Mouse (Mus musculus) neural tube, embryonic 14.5 days (tissue): ENCODE results near the gene Elovl6. TPM values are rescaled to one million over a fixed set of nuclear protein-coding genes. Genes with fewer than 3 reads are reported as not detected.

Experiments
- ATAC-seq: fragments of 200-750 bp; cut with Nextera tagmentation; 2 replicates; pipeline ENCODE4 v1.8.0; 2017; ENCODE audit warnings: low read depth, mild to moderate bottlenecking, moderate TSS enrichment, moderate library complexity
- H3K27ac ChIP-seq: fragments of 300-500 bp; sonication (generic); 2 replicates; pipeline ENCODE4 v1.5.1; 2014; ENCODE audit warnings: low read depth, mild to moderate bottlenecking, control low read depth, low read length, moderate library complexity, mixed read lengths
- H3K27me3 ChIP-seq: fragments of 300-500 bp; sonication (generic); 2 replicates; pipeline ENCODE4 v1.6.1; 2014; ENCODE audit warnings: low read length; ENCODE audit not compliant: control insufficient read depth, insufficient read depth
- H3K36me3 ChIP-seq: fragments of 300-500 bp; sonication (generic); 2 replicates; pipeline ENCODE4 v1.6.1; 2014; ENCODE audit warnings: low read length, mixed read lengths; ENCODE audit not compliant: control insufficient read depth, insufficient read depth
- H3K4me1 ChIP-seq: fragments of 300-500 bp; sonication (generic); 2 replicates; pipeline ENCODE4 v1.6.1; 2014; ENCODE audit warnings: low read length; ENCODE audit not compliant: control insufficient read depth, insufficient read depth
- H3K4me2 ChIP-seq: fragments of 300-500 bp; sonication (generic); 2 replicates; pipeline ENCODE4 v1.6.1; 2014; ENCODE audit warnings: mild to moderate bottlenecking, low read depth, low read length, control low read depth
- H3K4me3 ChIP-seq: fragments of 300-500 bp; sonication (generic); 2 replicates; pipeline ENCODE4 v1.5.1; 2014; ENCODE audit warnings: low read depth, low read length, control low read depth, mixed read lengths
- H3K9ac ChIP-seq: fragments of 300-500 bp; sonication (generic); replicated peaks from 2 replicates; pipeline ENCODE4 v1.6.1; 2014; ENCODE audit warnings: low read depth, mild to moderate bottlenecking, control low read depth, low read length, mixed read lengths
- H3K9me3 ChIP-seq: fragments of 300-500 bp; sonication (generic); 2 replicates; pipeline ENCODE4 v1.6.1; 2016; ENCODE audit warnings: low read length; ENCODE audit not compliant: control insufficient read depth
- WGBS: fragments of 180-500 bp; shearing (Covaris S2); extraction: QIAGEN DNeasy Blood & Tissue Kit; methylation state at CpG from one replicate; pipeline ENCODE4 v1.1.7; 2014; 5-methylcytosine and 5-hydroxymethylcytosine counted together
- polyA plus RNA-seq: library from polyadenylated mRNA; unstranded; fragments of >200 nt; fragmentation: Nextera tagmentation; extraction: Ambion mirVana; gene quantifications from 2 replicates; pipeline ENCODE4 v1.2.1, GENCODE M21; 2014

Elovl6 gene
- polyA plus RNA-seq, 1 experiment from 2014 or later = 35.0 TPM

GRCm38 (mm10) chr3:129557566-129557965 is 25.4 kb downstream of the Elovl6 start:
- no peak overlapping the region for H3K27ac ChIP-seq
- H3K9ac ChIP-seq = no peak overlapping the region
- no peak overlapping the region for H3K4me2 ChIP-seq
- H3K4me1 ChIP-seq = no peaks in the 10 kb centered on the region
- 90% methylated on average over 7 of the region's 7 CpGs for WGBS
- ATAC-seq = no peak
- no peaks in the 10 kb centered on the region for H3K36me3 ChIP-seq
- H3K27me3 ChIP-seq = no peaks in the 10 kb centered on the region
- H3K9me3 ChIP-seq = no peaks in the 10 kb centered on the region
- H3K4me3 ChIP-seq = no peak overlapping the region

- H3K4me1 ChIP-seq = no peaks in the 10 kb centered on the region
- no peak for ATAC-seq
- no peaks in the 10 kb centered on the region for H3K27me3 ChIP-seq
- H3K9ac ChIP-seq = no peak overlapping the region
- H3K4me3 ChIP-seq = no peak overlapping the region
- WGBS = 89% methylated on average over 22 of the region's 22 CpGs
- no peak overlapping the region for H3K4me2 ChIP-seq
- H3K27ac ChIP-seq = no peak overlapping the region
- no peaks in the 10 kb centered on the region for H3K36me3 ChIP-seq
- no peaks in the 10 kb centered on the region for H3K9me3 ChIP-seq
These were observed 26.1 kb downstream of the Elovl6 start for GRCm38 (mm10) chr3:129558016-129558955.

- no peak overlapping the region for H3K27ac ChIP-seq
- no peak overlapping the region for H3K4me3 ChIP-seq
- no peaks in the 10 kb centered on the region for H3K9me3 ChIP-seq
- no peak overlapping the region for H3K4me2 ChIP-seq
- H3K9ac ChIP-seq = no peak overlapping the region
- 96% methylated on average over 9 of the region's 9 CpGs for WGBS
- no peaks in the 10 kb centered on the region for H3K27me3 ChIP-seq
- no peaks in the 10 kb centered on the region for H3K36me3 ChIP-seq
- no peak for ATAC-seq
- H3K4me1 ChIP-seq = no peaks in the 10 kb centered on the region
These were observed 27.9 kb downstream of the Elovl6 start for GRCm38 (mm10) chr3:129560068-129560467.

- H3K9me3 ChIP-seq = no peaks in the 10 kb centered on the region
- WGBS = 96% methylated on average over 10 of the region's 10 CpGs
- H3K9ac ChIP-seq = no peak overlapping the region
- H3K27ac ChIP-seq = no peak overlapping the region
- H3K27me3 ChIP-seq = no peaks in the 10 kb centered on the region
- no peaks in the 10 kb centered on the region for H3K36me3 ChIP-seq
- no peaks in the 10 kb centered on the region for H3K4me1 ChIP-seq
- ATAC-seq = no peak
- no peak overlapping the region for H3K4me3 ChIP-seq
- H3K4me2 ChIP-seq = no peak overlapping the region
These were observed 28.9 kb downstream of the Elovl6 start for GRCm38 (mm10) chr3:129561011-129561410.

- no peaks in the 10 kb centered on the region for H3K9me3 ChIP-seq
- H3K4me3 ChIP-seq = no peak overlapping the region
- WGBS = 89% methylated on average over 2 of the region's 2 CpGs
- H3K36me3 ChIP-seq = no peaks in the 10 kb centered on the region
- H3K4me2 ChIP-seq = no peak overlapping the region
- no peak overlapping the region for H3K9ac ChIP-seq
- H3K27me3 ChIP-seq = no peaks in the 10 kb centered on the region
- ATAC-seq = no peak
- H3K4me1 ChIP-seq = no peaks in the 10 kb centered on the region
- no peak overlapping the region for H3K27ac ChIP-seq
These were observed 29.7 kb downstream of the Elovl6 start for GRCm38 (mm10) chr3:129561853-129562252.

- Histone ChIP-seq H3K4me3 (no peak overlapping the region), H3K36me3 (no peaks in the 10 kb centered on the region), H3K27me3 (no peaks in the 10 kb centered on the region), H3K4me2 (no peak overlapping the region), H3K9ac (no peak overlapping the region), H3K9me3 (no peaks in the 10 kb centered on the region), H3K27ac (no peak overlapping the region), H3K4me1 (no peaks in the 10 kb centered on the region)
- 92% methylated on average over 4 of the region's 4 CpGs for WGBS
- no peak for ATAC-seq
These were observed 30.3 kb downstream of the Elovl6 start for GRCm38 (mm10) chr3:129562411-129562810.

- ATAC-seq = no peak
- Histone ChIP-seq H3K9ac (no peak overlapping the region), H3K4me2 (no peak overlapping the region), H3K36me3 (no peaks in the 10 kb centered on the region), H3K4me1 (no peaks in the 10 kb centered on the region), H3K4me3 (no peak overlapping the region), H3K9me3 (no peaks in the 10 kb centered on the region), H3K27me3 (no peaks in the 10 kb centered on the region), H3K27ac (no peak overlapping the region)
- WGBS = 96% methylated on average over 4 of the region's 4 CpGs
These were observed 31.7 kb downstream of the Elovl6 start for GRCm38 (mm10) chr3:129563807-129564206.

GRCm38 (mm10) chr3:129564852-129565251 is 32.7 kb downstream of the Elovl6 start:
- no peak overlapping the region for H3K27ac ChIP-seq
- H3K9me3 ChIP-seq = no peaks in the 10 kb centered on the region
- no peak for ATAC-seq
- no peak overlapping the region for H3K9ac ChIP-seq
- H3K4me3 ChIP-seq = no peak overlapping the region
- no peaks in the 10 kb centered on the region for H3K36me3 ChIP-seq
- 86% methylated on average over 2 of the region's 2 CpGs for WGBS
- H3K4me1 ChIP-seq = no peaks in the 10 kb centered on the region
- no peak overlapping the region for H3K4me2 ChIP-seq
- no peaks in the 10 kb centered on the region for H3K27me3 ChIP-seq

- ATAC-seq = no peak
- H3K9ac ChIP-seq = no peak overlapping the region
- H3K4me1 ChIP-seq = no peaks in the 10 kb centered on the region
- no peaks in the 10 kb centered on the region for H3K36me3 ChIP-seq
- no peaks in the 10 kb centered on the region for H3K27me3 ChIP-seq
- H3K4me3 ChIP-seq = no peak overlapping the region
- H3K4me2 ChIP-seq = no peak overlapping the region
- 94% methylated on average over 8 of the region's 8 CpGs for WGBS
- H3K27ac ChIP-seq = no peak overlapping the region
- no peaks in the 10 kb centered on the region for H3K9me3 ChIP-seq
These were observed 33.3 kb downstream of the Elovl6 start for GRCm38 (mm10) chr3:129565458-129565857.
